Mouse (Mus musculus) thymus, adult 2 months (tissue): ENCODE data around the gene Tubd1. TPM values are rescaled to one million over a fixed set of nuclear protein-coding genes. Genes with fewer than 3 reads are reported as not detected.

Experiments used
- DNase-seq: peaks from one replicate; pipeline ENCODE4 v3.0.0; 2021
- H3K27ac ChIP-seq: fragments of 200-500 bp; 2 replicates; pipeline ENCODE4 v1.5.1; 2012; ENCODE audit warnings: low read length, control low read depth; ENCODE audit not compliant: control insufficient read depth, insufficient read depth
- H3K27me3 ChIP-seq: fragments of 200-500 bp; 2 replicates; pipeline ENCODE4 v1.6.1; 2012; ENCODE audit warnings: mild to moderate bottlenecking, low read length, moderate library complexity, mixed read lengths; ENCODE audit not compliant: control insufficient read depth, insufficient read depth
- H3K36me3 ChIP-seq: fragments of 200-500 bp; 2 replicates; pipeline ENCODE4 v1.6.1; 2012; ENCODE audit warnings: mild to moderate bottlenecking, low read length, moderate library complexity; ENCODE audit not compliant: control insufficient read depth, insufficient read depth
- H3K4me1 ChIP-seq: fragments of 200-500 bp; replicated peaks from 2 replicates; pipeline ENCODE4 v1.6.1; 2012; ENCODE audit warnings: low read length; ENCODE audit not compliant: control insufficient read depth, insufficient read depth
- H3K4me3 ChIP-seq: fragments of 200-500 bp; 2 replicates; pipeline ENCODE4 v1.5.1; 2012; ENCODE audit warnings: mild to moderate bottlenecking, low read length, control low read depth, moderate library complexity; ENCODE audit not compliant: control insufficient read depth, insufficient read depth
- CTCF ChIP-seq: fragments of 200-500 bp; IDR thresholded peaks from 2 replicates; pipeline ENCODE4 v1.5.1; 2012; ENCODE audit warnings: mild to moderate bottlenecking, control low read depth, low read length, moderate library complexity, borderline replicate concordance; ENCODE audit not compliant: control insufficient read depth, poor library complexity, insufficient read depth; ENCODE audit errors: extremely low read depth
- POLR2A ChIP-seq: fragments of 200-500 bp; IDR thresholded peaks from 2 replicates; pipeline ENCODE4 v1.6.1; 2012; ENCODE audit warnings: mild to moderate bottlenecking, low read length, control low read depth, moderate library complexity; ENCODE audit not compliant: control insufficient read depth, poor library complexity, insufficient read depth; ENCODE audit errors: extremely low read depth
- WGBS: fragments of 180-500 bp; shearing (Covaris S2); methylation state at CpG from one replicate; pipeline ENCODE4 v1.1.7; 2018; 5-methylcytosine and 5-hydroxymethylcytosine counted together
- polyA plus RNA-seq: library from polyadenylated mRNA; depleted of rRNA; stranded (reverse); fragments of >200 nt; gene quantifications from 2 replicates; pipeline ENCODE4 v1.2.3, GENCODE M21; 2012

The Tubd1 gene
- polyA plus RNA-seq, 1 experiment = 5.9 TPM

- H3K27ac ChIP-seq = no peak overlapping the region
- TF ChIP-seq POLR2A (no peak), CTCF (no peak)
These were observed 765 bp downstream of the Tubd1 start for GRCm38 (mm10) chr11:86545556-86545955.

GRCm38 (mm10) chr11:86547412-86547811 lies 2.6 kb downstream of the Tubd1 start:
- no peaks in the 10 kb centered on the region for H3K27me3 ChIP-seq
- 94% methylated on average over 1 of the region's 1 CpGs for WGBS
- peaks cover 3% of the 10 kb centered on the region; the same call in 1 of the 2 replicates for H3K4me1 ChIP-seq
- no peak overlapping the region for H3K27ac ChIP-seq
- TF ChIP-seq CTCF (no peak), POLR2A (no peak)
- DNase-seq = peak; percentile 43
- H3K36me3 ChIP-seq = peaks cover 8% of the 10 kb centered on the region
- H3K4me3 ChIP-seq = no peak overlapping the region

More at GRCm38 (mm10) chr11:86545556-86545955, 765 bp downstream of the Tubd1 start:
- no peak for DNase-seq
- H3K4me1 ChIP-seq = peaks cover 3% of the 10 kb centered on the region; the same call in 1 of the 2 replicates
- H3K27me3 ChIP-seq = no peaks in the 10 kb centered on the region
- WGBS = 77% methylated on average over 8 of the region's 8 CpGs
- H3K36me3 ChIP-seq = peaks cover 8% of the 10 kb centered on the region
- H3K4me3 ChIP-seq = no peak overlapping the region

GRCm38 (mm10) chr11:86553525-86553924 lies 8.7 kb downstream of the Tubd1 start:
- Histone ChIP-seq H3K4me1 (no peaks in the 10 kb centered on the region), H3K27ac (no peak overlapping the region), H3K36me3 (peaks cover 17% of the 10 kb centered on the region), H3K4me3 (no peak overlapping the region), H3K27me3 (no peaks in the 10 kb centered on the region)
- TF ChIP-seq CTCF (no peak), POLR2A (no peak)
- no peak for DNase-seq
- 96% methylated on average over 6 of the region's 6 CpGs for WGBS

GRCm38 (mm10) chr11:86558258-86558657 lies 13.5 kb downstream of the Tubd1 start:
- no peak overlapping the region for H3K4me3 ChIP-seq
- 95% methylated on average over 4 of the region's 4 CpGs for WGBS
- H3K36me3 ChIP-seq = 0 out of 2 replicates have a peak, but pooled peaks cover 13% of the 10 kb centered on the region
- TF ChIP-seq POLR2A (no peak), CTCF (no peak)
- H3K27me3 ChIP-seq = no peaks in the 10 kb centered on the region
- no peak overlapping the region for H3K27ac ChIP-seq
- H3K4me1 ChIP-seq = peaks cover 4% of the 10 kb centered on the region; the same call in 1 of the 2 replicates
- no peak for DNase-seq

- peaks cover under 1% of the 10 kb centered on the region; the same call in 1 of the 2 replicates for H3K4me1 ChIP-seq
- 57% methylated on average over 3 of the region's 3 CpGs for WGBS
These were observed 23.6 kb downstream of the Tubd1 start for GRCm38 (mm10) chr11:86568425-86568824.

GRCm38 (mm10) chr11:86570261-86570746 lies 25.5 kb downstream of the Tubd1 start:
- 90% methylated on average over 9 of the region's 9 CpGs for WGBS

More at GRCm38 (mm10) chr11:86568425-86568824, 23.6 kb downstream of the Tubd1 start:
- no peak overlapping the region for H3K4me3 ChIP-seq
- H3K27ac ChIP-seq = no peak overlapping the region
- no peak for DNase-seq
- TF ChIP-seq CTCF (no peak), POLR2A (no peak)
- H3K27me3 ChIP-seq = no peaks in the 10 kb centered on the region
- 0 out of 2 replicates have a peak, but pooled peaks cover 4% of the 10 kb centered on the region for H3K36me3 ChIP-seq

More at GRCm38 (mm10) chr11:86570261-86570746, 25.5 kb downstream of the Tubd1 start:
- H3K36me3 ChIP-seq = no peaks in the 10 kb centered on the region
- H3K4me1 ChIP-seq = peaks cover 7% of the 10 kb centered on the region
- H3K4me3 ChIP-seq = no peak overlapping the region
- no peak for DNase-seq
- TF ChIP-seq POLR2A = no peak
- no peaks in the 10 kb centered on the region for H3K27me3 ChIP-seq
- no peak overlapping the region for H3K27ac ChIP-seq
